Mouse (Mus musculus): ENCODE data around the gene Gm826.

Gm826 gene

GRCm38 (mm10) chr2:160327167-160327566 lies 6.8 kb downstream of the Gm826 start:
- ChIA-PET POLR2A (no interaction called here), CTCF (no interaction called here)

DNA sequence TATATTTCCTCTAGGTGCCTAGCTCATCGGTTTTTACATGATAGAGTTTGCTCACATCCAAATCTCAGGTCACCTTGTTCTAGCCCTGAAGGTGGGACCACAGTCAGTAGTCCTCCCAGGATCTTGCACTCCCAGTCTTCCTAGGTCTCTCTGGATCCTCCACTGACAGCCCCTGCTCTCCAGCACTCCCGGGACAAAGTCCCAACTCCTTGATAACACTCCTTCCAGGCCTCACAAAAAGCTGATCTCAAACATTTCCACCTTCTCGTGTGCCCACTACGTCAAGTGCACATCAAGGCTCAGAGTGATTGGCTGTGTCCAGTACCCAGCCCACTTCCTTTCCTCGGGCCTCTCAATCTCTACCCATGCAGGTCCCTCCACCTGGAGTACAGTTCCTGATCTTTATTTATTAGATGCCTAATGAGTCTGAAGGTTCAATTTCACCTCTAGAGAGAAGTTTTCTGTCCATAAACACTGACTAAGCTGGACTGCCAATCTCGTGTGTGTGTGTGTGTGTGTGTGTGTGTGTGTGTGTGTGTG lies 8.8 kb downstream of the Gm826 start:
- POLR2A ChIA-PET = no interaction called here
- CTCF ChIA-PET = no interaction called here

- ChIA-PET POLR2A (no interaction called here), CTCF (no interaction called here)
Measured at GRCm38 (mm10) chr2:160321829-160322228, 12.1 kb downstream of the Gm826 start.

- CTCF ChIA-PET = no interaction called here
- POLR2A ChIA-PET = no interaction called here
Measured at GRCm38 (mm10) chr2:160318255-160318654, 15.7 kb downstream of the Gm826 start.

GRCm38 (mm10) chr2:160313595-160314007 lies 20.4 kb downstream of the Gm826 start:
- ChIA-PET POLR2A (no interaction called here), CTCF (no interaction called here)

GRCm38 (mm10) chr2:160305070-160305469 lies 28.9 kb downstream of the Gm826 start:
- ChIA-PET POLR2A (no interaction called here), CTCF (no interaction called here)

- ChIA-PET POLR2A (no interaction called here), CTCF (no interaction called here)
Measured at GRCm38 (mm10) chr2:160303992-160304391, 30.0 kb downstream of the Gm826 start.

DNA sequence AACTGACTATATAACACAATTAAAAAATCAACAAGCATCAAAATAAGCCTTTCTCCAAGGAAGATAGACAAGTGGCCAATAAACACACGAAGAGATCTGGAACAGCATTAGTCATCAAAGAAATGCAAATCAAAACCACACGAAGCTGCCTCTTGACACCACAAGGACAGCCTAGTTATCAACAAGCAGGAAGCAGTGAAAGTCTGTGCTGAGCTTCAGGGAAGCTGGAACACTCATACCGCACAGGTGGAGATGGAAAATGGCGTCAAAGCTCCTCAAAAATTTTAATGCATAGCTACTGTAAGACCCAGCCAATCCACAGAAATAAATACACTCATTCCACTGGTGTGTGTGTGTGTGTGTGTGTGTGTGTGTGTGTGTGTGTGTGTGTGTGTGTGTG lies 31.9 kb downstream of the Gm826 start:
- CTCF ChIA-PET = interaction anchor here in 1 of 4 experiments (0.6 kb wide), 1 partner anchor 66 kb away, joined by 5 read pairs; no protein-coding TSS in a partner anchor
- POLR2A ChIA-PET = interaction anchor here in 2 of 4 experiments (0.6 kb wide), 2 partner anchors 141 to 1425 kb away, joined by 3 to 5 read pairs; no protein-coding TSS in a partner anchor

DNA sequence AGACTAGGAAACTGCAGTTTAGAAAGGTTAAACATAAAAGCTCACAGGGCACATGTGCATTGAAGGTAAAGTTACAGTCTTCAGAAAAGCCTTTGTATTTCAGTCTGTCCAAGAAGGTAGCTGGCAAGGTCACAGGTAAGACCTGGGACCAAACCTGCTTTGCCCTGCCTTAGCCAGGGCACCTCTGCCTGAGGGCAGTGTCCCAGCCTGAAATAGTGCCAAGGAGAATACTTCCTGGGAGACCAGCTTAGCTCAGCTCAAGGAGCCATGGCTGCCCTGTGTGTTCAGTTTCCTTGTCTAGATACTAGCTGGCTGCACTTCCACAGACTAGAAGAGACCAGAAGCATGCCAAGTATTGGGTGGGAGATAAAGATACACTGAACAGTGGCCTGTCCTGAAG lies 35.4 kb downstream of the Gm826 start:
- CTCF ChIA-PET = interaction anchor here in 1 of 4 experiments (1.3 kb wide), 1 partner anchor 56 kb away, joined by 3 read pairs; no protein-coding TSS in a partner anchor
- POLR2A ChIA-PET = no interaction called here

DNA sequence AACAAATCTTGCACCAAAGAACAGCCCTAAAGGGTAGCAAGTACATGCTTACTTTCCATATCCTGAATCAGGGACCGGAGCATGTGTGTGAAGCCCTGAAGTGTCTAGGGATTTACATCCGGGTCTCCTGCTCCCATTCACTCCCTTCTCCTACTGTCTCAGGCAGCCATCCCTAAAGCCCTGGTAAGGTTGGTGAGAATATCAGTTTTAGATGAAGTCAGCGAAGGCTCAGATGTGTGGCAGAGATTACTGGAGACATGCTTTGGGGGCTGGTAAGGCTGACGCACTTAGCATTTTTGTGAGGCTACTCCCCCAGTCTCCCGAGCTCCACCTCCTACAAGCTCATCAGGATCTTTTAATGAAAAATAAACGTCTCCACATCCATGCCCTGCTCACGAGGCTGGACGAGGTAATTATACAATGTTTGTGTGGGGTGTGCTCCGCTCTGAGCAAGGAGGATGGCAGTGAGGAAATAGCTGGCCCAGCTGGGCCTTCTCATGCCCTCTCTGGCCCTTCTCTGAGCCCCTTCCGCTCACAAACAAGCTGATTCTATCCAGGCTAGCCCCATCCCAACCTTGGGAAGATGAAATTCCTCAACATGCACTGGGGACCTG lies 45.3 kb downstream of the Gm826 start:
- ChIA-PET POLR2A (no interaction called here), CTCF (interaction anchor here in 1 of 4 experiments (0.5 kb wide), 1 partner anchor 79 kb away, joined by 5 read pairs; no protein-coding TSS in a partner anchor)

- CTCF ChIA-PET = no interaction called here
- POLR2A ChIA-PET = no interaction called here
Measured at GRCm38 (mm10) chr2:160275959-160276657, 57.9 kb downstream of the Gm826 start.

DNA sequence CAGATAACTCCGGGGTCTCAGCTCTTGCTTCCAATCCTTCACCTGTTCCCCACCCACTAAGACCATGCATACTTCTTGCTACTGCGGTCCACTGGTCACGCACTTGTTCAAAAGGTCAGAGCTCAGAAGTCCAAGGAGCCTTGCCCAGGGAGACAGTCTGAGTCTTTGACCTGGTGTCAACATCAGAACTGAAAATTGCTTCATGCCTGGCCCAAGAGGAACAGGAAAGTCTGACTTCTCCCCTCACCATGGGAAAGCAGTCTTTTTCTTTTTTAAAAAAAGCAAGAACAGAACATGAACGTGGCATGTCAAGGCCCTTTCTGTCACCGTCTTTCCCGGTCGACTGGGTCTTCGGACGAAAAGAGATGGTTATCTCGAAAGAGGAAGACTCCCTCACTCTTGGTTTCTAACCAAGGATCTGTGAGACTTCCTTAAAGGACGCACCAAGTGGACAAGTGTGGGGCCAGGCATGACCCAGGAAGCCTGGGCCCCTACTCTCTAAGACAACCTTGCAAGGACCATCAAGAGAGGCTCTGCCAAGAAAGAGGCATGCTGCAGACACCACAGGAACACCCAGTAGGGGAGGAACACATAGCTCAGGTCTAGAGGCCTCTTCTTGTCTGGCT lies 66.0 kb downstream of the Gm826 start:
- CTCF ChIA-PET = no interaction called here
- POLR2A ChIA-PET = no interaction called here

GRCm38 (mm10) chr2:160263861-160264260 lies 70.1 kb downstream of the Gm826 start:
- POLR2A ChIA-PET = no interaction called here
- CTCF ChIA-PET = no interaction called here

DNA sequence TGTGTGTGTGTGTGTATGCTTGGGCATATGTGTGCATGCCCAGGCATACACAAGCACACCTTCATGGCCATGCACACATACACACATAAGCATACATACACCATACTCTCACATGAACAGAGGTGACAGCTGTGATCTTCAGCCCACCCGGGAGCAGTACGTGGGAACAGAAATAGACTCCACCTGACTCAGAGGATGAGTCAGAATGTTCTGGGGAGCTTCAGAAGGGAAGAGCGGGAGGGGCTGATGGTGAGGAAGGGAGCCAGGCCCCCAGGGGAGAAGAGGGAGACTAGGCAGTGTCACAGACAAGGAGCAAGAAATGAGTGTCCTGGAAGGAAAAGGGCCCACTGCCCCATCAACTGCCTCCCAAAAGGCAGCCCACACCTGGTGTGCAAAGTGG lies 72.4 kb downstream of the Gm826 start:
- POLR2A ChIA-PET = no interaction called here
- CTCF ChIA-PET = no interaction called here

Measured in embryonic stem cell, embryonic (primary cell).